Mouse (Mus musculus) ES-Bruce4 (cell line): Measurements from ENCODE around the gene Tmem199.

ENCODE experiments used
- CTCF ChIP-seq: IDR thresholded peaks from one replicate; pipeline ENCODE4 v1.8.1; 2011; ENCODE audit warnings: low read depth, low read length
- POLR2A ChIP-seq: IDR thresholded peaks from one replicate; pipeline ENCODE4 v1.8.1; 2011; ENCODE audit warnings: low read length; ENCODE audit not compliant: insufficient read depth

DNA sequence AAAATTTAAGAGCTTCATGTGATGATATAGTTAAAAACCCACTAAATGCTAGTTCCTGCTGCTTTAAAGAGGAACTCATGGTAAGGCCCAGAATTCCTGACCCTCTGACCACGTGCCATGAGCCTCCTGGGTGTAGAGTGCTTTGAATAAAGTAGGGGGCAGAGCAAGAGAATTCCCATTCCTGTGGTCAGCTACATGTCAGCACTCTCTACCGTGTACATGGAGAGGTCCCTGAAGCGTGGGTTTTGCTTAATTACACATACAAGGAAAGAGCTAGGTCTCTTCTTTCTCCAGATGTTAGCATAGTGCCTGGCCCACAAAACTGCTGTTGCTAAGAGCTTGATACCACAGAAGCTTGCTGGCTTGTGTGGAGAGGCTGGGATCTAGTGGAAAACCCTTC, 6.5 kb downstream of the Tmem199 start:
- TF ChIP-seq POLR2A = no peak
- no peak for TF ChIP-seq CTCF
